Mouse (Mus musculus): ENCODE measurements at regions not wholly inside any gene's neighbourhood (a gene's known extent, or its start where the extent isn't known, plus 50 kb on each side); places are given as distances from the start of the nearest gene placed in this dataset.

DNA sequence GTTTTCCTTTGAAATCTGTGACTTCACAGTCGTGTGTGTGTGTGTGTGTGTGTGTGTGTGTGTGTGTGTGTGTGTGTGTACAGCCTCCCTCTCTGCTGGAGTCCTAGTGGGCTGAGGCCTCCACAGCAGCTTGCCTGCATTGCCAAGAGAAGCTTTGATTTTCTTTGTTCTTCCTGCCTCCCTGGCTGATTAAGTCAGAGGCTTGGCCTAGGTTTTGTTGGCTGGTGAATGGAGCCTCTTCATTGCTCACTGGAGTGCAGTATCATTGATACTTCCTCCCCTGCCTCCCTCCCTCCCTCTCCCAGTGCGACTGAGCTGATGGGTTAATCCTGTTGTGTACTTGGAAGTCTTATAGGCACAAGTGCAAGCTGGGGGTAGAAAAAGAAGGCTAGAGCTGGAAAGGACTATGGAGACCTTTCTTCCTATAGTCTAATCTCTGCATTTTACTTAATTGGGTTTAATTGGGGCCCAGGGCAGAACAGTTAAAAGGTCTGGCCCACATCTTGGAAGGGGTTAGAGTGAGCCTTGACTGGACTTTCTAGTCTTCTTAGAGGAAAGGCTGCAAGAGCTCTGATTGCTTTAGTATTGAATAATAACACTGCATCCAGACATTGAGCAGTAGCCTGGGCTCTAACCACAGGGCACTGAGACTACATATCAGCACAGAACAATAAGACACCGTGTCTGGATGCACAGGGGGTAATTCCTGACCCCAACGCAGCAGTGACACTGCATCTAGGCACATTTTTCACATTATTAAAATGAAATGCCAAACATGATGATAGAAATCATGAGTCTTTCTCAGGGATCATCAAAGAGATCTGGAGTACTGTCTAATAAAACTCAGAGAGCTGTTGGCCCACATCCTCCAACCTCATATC, 62.9 kb upstream of the Nepro start:
- Histone ChIP-seq H3K27me3 (ENCODE audit: control insufficient read depth in 1 of 2, insufficient read depth in 2 of 2, low read length in 2 of 2) (peaks cover 0 to 4% of the 10 kb centered on the region in 2 experiments; a peak in 2 of 4 replicates), H3K9me3 (replicated peaks; ENCODE audit: insufficient read depth, low read length) (no peaks in the 10 kb centered on the region), H3K4me1 (ENCODE audit: control insufficient read depth in 1 of 2, insufficient read depth in 2 of 2, low read length in 2 of 2) (no peaks in the 10 kb centered on the region), H3K4me3 (ENCODE audit: control insufficient read depth in 1 of 2, insufficient read depth in 1 of 2, low read depth in 2 of 2, low read length in 2 of 2) (no peak overlapping the region), H3K79me2 (ENCODE audit: control insufficient read depth, insufficient read depth, low read length, poor library complexity) (no peaks in the 10 kb centered on the region), H3K9ac (ENCODE audit: control insufficient read depth, low read depth, low read length, poor library complexity, severe bottlenecking) (no peak overlapping the region), H3K36me3 (ENCODE audit: control insufficient read depth in 1 of 2, insufficient read depth in 2 of 2, low read length in 2 of 2) (no peaks in the 10 kb centered on the region), H3K27ac (ENCODE audit: control insufficient read depth, low read depth, low read length) (no peak overlapping the region)
- DNase-seq (ENCODE audit: low read depth, low spot score) = no peak
- no peak for TF ChIP-seq UBTF (IDR thresholded peaks at IDR 0.05; ENCODE audit: borderline replicate concordance, insufficient read depth, low read depth, low read length)
- TF ChIP-seq MYC (IDR thresholded peaks at IDR 0.05; ENCODE audit: low read depth, low read length) = no peak
- no peak for TF ChIP-seq POLR2A (IDR thresholded peaks at IDR 0.05; ENCODE audit: control insufficient read depth in 1 of 2, insufficient read depth in 1 of 2, low read depth in 1 of 2, low read length in 2 of 2, poor library complexity in 1 of 2)
- TF ChIP-seq GABPA (IDR thresholded peaks at IDR 0.05; ENCODE audit: low read depth, low read length) = no peak
- TF ChIP-seq MAFK (IDR thresholded peaks at IDR 0.05; ENCODE audit: borderline replicate concordance, low read depth, low read length) = no peak
- no peak for TF ChIP-seq MAZ (IDR thresholded peaks at IDR 0.05; ENCODE audit: low read depth, low read length)
- TF ChIP-seq POLR2AphosphoS2 (IDR thresholded peaks at IDR 0.05; ENCODE audit: low read length) = no peak
- no peak for TF ChIP-seq BHLHE40 (IDR thresholded peaks at IDR 0.05; ENCODE audit: borderline replicate concordance, low read depth, low read length)
- no peak for TF ChIP-seq USF2 (IDR thresholded peaks at IDR 0.05; ENCODE audit: borderline replicate concordance in 1 of 2, insufficient read depth in 1 of 2, low read depth in 1 of 2, low read length in 2 of 2)
- TF ChIP-seq MEF2A (IDR thresholded peaks at IDR 0.05; ENCODE audit: extremely low read depth, insufficient replicate concordance, low read depth, low read length, poor library complexity, severe bottlenecking) = no peak

DNA sequence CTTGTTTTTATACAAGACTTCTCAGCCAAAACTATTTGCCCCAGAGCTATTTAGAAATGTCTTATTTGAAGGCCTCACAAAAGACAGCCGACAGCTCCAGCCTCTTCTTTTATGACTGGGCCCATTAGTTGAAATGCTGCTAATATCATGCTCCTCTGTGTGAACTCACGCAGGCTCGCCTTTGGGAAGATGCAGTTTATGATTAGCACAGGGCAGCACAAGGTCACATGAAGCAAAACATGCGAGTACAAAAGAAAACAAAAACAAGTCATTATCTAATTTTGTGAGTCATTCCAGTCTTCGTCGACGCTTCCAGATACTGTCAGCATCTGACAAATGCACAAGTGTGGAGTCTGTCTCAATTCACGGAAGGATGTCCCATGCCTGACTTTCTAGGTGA, 65.8 kb upstream of the Nepro start:
- no peak overlapping the region for H3K4me3 ChIP-seq (ENCODE audit: control insufficient read depth in 1 of 2, insufficient read depth in 1 of 2, low read depth in 2 of 2, low read length in 2 of 2)
- no peaks in the 10 kb centered on the region for H3K4me1 ChIP-seq (ENCODE audit: control insufficient read depth in 1 of 2, insufficient read depth in 2 of 2, low read length in 2 of 2)
- TF ChIP-seq RAD21 (IDR thresholded peaks at IDR 0.05; ENCODE audit: low read depth, low read length) = no peak
- no peak for TF ChIP-seq POLR2AphosphoS2 (IDR thresholded peaks at IDR 0.05; ENCODE audit: low read length)
- TF ChIP-seq ZC3H11A (IDR thresholded peaks at IDR 0.05; ENCODE audit: low read depth, low read length) = no peak
- no peak for TF ChIP-seq TCF12 (IDR thresholded peaks at IDR 0.05; ENCODE audit: low read depth, low read length)
- TF ChIP-seq SMC3 (IDR thresholded peaks at IDR 0.05; ENCODE audit: low read depth, low read length) = no peak
- no peak for TF ChIP-seq ZMIZ1 (IDR thresholded peaks at IDR 0.05; ENCODE audit: low read depth, low read length)
- no peak for TF ChIP-seq EP300 (IDR thresholded peaks at IDR 0.05; ENCODE audit: low read depth in 1 of 2, low read length in 2 of 2)
- no peak for TF ChIP-seq BHLHE40 (IDR thresholded peaks at IDR 0.05; ENCODE audit: borderline replicate concordance, low read depth, low read length)
- TF ChIP-seq CTCF (IDR thresholded peaks at IDR 0.05 in 2 of 3, conservative IDR thresholded peaks at IDR 0.05 in 1 of 3; ENCODE audit: control insufficient read depth in 1 of 3, insufficient read depth in 1 of 3, low read depth in 2 of 3, low read length in 3 of 3, poor library complexity in 1 of 3, severe bottlenecking in 1 of 3) = no peak
- no peak for TF ChIP-seq CHD1 (IDR thresholded peaks at IDR 0.05; ENCODE audit: low read depth, low read length)
- no peak for TF ChIP-seq POLR2AphosphoS5 (IDR thresholded peaks at IDR 0.05; ENCODE audit: borderline replicate concordance, low read depth, low read length)
- TF ChIP-seq GABPA (IDR thresholded peaks at IDR 0.05; ENCODE audit: low read depth, low read length) = no peak
- no peak for TF ChIP-seq USF2 (IDR thresholded peaks at IDR 0.05; ENCODE audit: borderline replicate concordance in 1 of 2, insufficient read depth in 1 of 2, low read depth in 1 of 2, low read length in 2 of 2)
- no peak for TF ChIP-seq RCOR1 (IDR thresholded peaks at IDR 0.05; ENCODE audit: low read depth, low read length)
- TF ChIP-seq NELFE (IDR thresholded peaks at IDR 0.05; ENCODE audit: low read depth, low read length) = no peak
- TF ChIP-seq MYC (IDR thresholded peaks at IDR 0.05; ENCODE audit: low read depth, low read length) = no peak

More for the DNA sequence above, 65.8 kb upstream of the Nepro start:
- Histone ChIP-seq H3K36me3 (ENCODE audit: control insufficient read depth in 1 of 2, insufficient read depth in 2 of 2, low read length in 2 of 2) (no peaks in the 10 kb centered on the region), H3K27ac (ENCODE audit: control insufficient read depth, low read depth, low read length) (no peak overlapping the region), H3K79me2 (ENCODE audit: control insufficient read depth, insufficient read depth, low read length, poor library complexity) (no peaks in the 10 kb centered on the region), H3K9me3 (replicated peaks; ENCODE audit: insufficient read depth, low read length) (no peaks in the 10 kb centered on the region), H3K9ac (ENCODE audit: control insufficient read depth, low read depth, low read length, poor library complexity, severe bottlenecking) (no peak overlapping the region), H3K27me3 (ENCODE audit: control insufficient read depth in 1 of 2, insufficient read depth in 2 of 2, low read length in 2 of 2) (peaks cover 0 to 4% of the 10 kb centered on the region in 2 experiments; a peak in 2 of 4 replicates)
- DNase-seq (ENCODE audit: low read depth, low spot score) = no peak

All from MEL (cell line).